Mouse (Mus musculus) lung, adult 2 months (tissue): Measurements from ENCODE around the gene Slco3a1. TPM values are rescaled to one million over a fixed set of nuclear protein-coding genes. Genes with fewer than 3 reads are reported as not detected.

Source experiments
- DNase-seq: peaks from one replicate; pipeline ENCODE4 v3.0.0; 2022
- H3K4me1 ChIP-seq: fragments of 200-500 bp; 2 replicates; pipeline ENCODE4 v1.6.1; 2011; ENCODE audit warnings: low read length; ENCODE audit not compliant: control insufficient read depth, insufficient read depth
- H3K4me3 ChIP-seq: fragments of 200-500 bp; replicated peaks from 2 replicates; pipeline ENCODE3; 2011; ENCODE audit warnings: low read depth, mild to moderate bottlenecking, control low read depth, low read length; ENCODE audit errors: extremely low read depth
- CTCF ChIP-seq: fragments of 200-500 bp; IDR thresholded peaks from 2 replicates; pipeline ENCODE4 v1.5.1; 2011; ENCODE audit warnings: mild to moderate bottlenecking, low read length, control low read depth; ENCODE audit not compliant: insufficient read depth
- POLR2A ChIP-seq: fragments of 200-500 bp; IDR thresholded peaks from 2 replicates; pipeline ENCODE4 v1.6.1; 2011; ENCODE audit warnings: low read depth, mild to moderate bottlenecking, control low read depth, low read length, borderline replicate concordance; ENCODE audit errors: extremely low read depth
- WGBS: fragments of 180-500 bp; shearing (Covaris S2); methylation state at CpG from one replicate; pipeline ENCODE4 v1.1.7; 2018; 5-methylcytosine and 5-hydroxymethylcytosine counted together
- polyA plus RNA-seq: library from polyadenylated mRNA; depleted of rRNA; stranded (reverse); fragments of >200 nt; gene quantifications from 2 replicates; pipeline ENCODE4 v1.2.3, GENCODE M21; 2012

Gene Slco3a1
- polyA plus RNA-seq, 1 experiment: 156 TPM

DNA sequence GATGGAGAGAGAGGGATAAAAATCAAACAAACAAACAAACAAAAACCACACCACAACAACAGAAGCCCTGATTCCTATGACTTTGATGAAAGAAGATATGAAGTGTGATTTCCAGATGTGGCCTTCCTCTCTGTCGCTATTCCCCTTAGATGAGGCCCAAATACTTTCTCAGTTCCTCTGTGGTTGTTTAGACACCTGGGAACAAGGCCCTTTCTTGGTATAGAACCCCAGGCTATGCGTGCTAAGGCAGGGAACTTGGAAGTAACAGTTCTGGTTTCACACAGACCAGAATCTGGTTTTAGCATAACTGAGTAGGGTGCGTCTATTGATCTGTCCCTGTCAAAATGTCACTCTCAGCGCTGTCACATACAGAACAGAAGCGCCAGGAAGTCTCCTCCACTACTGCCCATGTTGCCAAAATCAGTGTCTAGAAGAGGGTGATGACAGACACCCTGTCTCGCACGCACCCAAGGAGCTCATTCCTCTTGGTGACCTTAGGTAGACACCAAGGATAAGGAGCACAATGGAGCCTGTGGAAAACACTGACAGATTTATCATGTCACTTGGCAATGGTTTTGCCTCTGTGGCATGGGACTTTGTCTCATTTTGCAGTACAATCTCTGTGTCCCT lies 23.0 kb downstream of the Slco3a1 start:
- TF ChIP-seq CTCF (no peak), POLR2A (no peak)
- H3K4me1 ChIP-seq: peaks cover 13% of the 10 kb centered on the region; the same call in 1 of the 2 replicates
- 80% methylated on average over 7 of the region's 7 CpGs for WGBS
- H3K4me3 ChIP-seq: no peak overlapping the region
- DNase-seq: no peak

DNA sequence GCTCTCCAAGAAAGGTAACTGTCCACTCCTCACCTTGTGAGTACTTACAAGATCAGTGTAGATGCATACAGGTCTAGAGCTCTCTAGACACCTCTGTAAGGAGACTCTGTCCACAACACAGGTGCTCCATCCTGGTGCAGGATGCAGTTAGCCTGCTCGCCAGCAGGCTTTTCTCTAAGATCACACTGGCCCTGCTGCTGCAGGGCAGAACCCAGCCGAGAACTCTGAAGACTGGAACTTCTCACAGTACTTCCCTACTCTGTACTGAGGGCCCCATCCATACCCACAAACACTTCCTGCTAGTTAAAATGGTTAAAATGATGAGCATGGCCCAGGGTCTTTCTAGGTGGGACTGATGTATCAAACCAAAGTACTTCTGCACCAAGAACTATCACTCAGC lies 24.7 kb downstream of the Slco3a1 start:
- Histone ChIP-seq H3K4me3 (no peak overlapping the region), H3K4me1 (peaks cover 13% of the 10 kb centered on the region; the same call in 1 of the 2 replicates)
- DNase-seq: no peak
- TF ChIP-seq POLR2A (no peak), CTCF (peak; percentile 11; the same call in 1 of the 2 replicates)
- 70% methylated on average over 2 of the region's 2 CpGs for WGBS

DNA sequence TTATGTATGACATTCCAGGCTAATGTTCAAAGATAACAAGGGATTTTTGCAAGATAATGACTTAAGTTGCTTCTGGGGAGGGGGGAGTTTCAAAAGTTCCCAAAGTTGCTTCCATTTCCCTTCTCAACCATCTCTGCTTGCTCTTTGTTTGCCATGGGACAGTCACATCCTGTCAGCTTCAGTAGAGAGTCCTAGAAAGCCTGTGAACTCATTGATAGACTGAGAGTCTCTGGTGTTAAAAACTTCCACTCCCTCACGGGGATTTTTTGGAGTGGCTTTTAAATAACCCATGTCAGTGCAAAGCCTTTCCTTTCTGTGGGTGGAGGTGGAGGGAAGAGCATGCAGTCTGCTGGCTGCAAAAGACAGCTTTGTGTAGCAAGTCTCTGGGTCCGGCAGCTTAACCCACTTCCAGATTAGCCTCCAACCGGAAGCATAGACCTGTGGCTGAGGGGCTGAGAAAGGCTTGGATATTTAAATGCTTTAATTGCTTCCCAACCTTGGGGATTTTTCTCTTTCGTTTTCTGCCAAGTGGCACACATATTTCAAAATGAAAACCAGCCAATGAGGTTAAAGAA lies 25.3 kb downstream of the Slco3a1 start:
- Histone ChIP-seq H3K4me3 (no peak overlapping the region), H3K4me1 (peaks cover 18% of the 10 kb centered on the region)
- WGBS: 15% methylated on average over 4 of the region's 4 CpGs
- no peak for TF ChIP-seq CTCF
- no peak for TF ChIP-seq POLR2A
- DNase-seq: no peak

GRCm38 (mm10) chr7:74528182-74528581 lies 26.4 kb downstream of the Slco3a1 start:
- Histone ChIP-seq H3K4me1 (peaks cover 23% of the 10 kb centered on the region), H3K4me3 (no peak overlapping the region)
- DNase-seq: no peak
- WGBS: 71% methylated on average over 5 of the region's 5 CpGs
- TF ChIP-seq CTCF (no peak), POLR2A (no peak)

DNA sequence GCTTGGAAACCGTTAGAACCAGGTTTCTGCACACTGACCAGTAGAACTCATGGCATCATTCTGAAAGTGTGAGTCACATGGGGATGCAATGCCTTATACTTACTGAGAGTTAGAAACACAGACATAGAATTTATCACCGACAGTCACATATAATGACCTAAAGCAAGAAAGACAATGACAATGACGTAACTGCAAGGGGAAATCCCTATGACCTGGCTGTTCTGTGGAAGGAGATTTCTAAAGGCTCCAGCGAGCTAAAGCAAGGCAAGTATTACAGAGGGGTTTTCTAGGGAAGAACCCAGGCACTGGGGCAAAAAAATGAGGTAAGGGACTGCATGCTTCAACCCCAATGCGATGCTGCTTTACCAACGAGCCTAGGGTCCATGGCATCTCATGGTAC lies 26.9 kb downstream of the Slco3a1 start:
- 62% methylated on average over 6 of the region's 6 CpGs for WGBS

GRCm38 (mm10) chr7:74526030-74526429 lies 28.6 kb downstream of the Slco3a1 start:
- Histone ChIP-seq H3K4me1 (peaks cover 28% of the 10 kb centered on the region), H3K4me3 (no peak overlapping the region)
- no peak for DNase-seq
- TF ChIP-seq POLR2A (no peak), CTCF (no peak)
- WGBS: 84% methylated on average over 4 of the region's 4 CpGs

More for the DNA sequence above, 26.9 kb downstream of the Slco3a1 start:
- DNase-seq: no peak
- H3K4me1 ChIP-seq: peaks cover 23% of the 10 kb centered on the region
- TF ChIP-seq CTCF (no peak), POLR2A (no peak)
- H3K4me3 ChIP-seq: no peak overlapping the region

DNA sequence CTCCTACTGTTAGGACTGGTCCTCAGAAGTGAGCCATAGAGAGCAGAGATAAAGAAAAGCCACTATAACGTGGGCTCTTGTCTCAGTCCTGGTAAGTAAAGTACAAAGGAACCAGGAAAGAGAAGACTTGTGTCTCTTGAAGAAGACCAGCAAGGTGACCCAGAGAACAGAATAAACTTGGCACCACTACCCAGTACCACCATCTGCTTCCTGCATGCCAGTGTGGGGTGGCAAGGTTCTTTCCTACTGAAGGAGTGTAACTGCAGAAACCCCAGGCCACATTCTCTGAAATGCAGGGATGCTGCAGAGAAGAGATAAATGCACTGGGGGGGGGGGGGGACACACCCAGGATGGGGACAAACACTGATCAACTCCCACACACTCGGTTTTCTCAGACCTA lies 29.0 kb downstream of the Slco3a1 start:
- Histone ChIP-seq H3K4me3 (no peak overlapping the region), H3K4me1 (peaks cover 28% of the 10 kb centered on the region)
- WGBS: 65% methylated on average over 2 of the region's 2 CpGs
- DNase-seq: no peak
- TF ChIP-seq CTCF: no peak
- TF ChIP-seq POLR2A: no peak

GRCm38 (mm10) chr7:74524188-74524971 lies 30.2 kb downstream of the Slco3a1 start:
- no peak for DNase-seq
- TF ChIP-seq POLR2A (no peak), CTCF (no peak)

DNA sequence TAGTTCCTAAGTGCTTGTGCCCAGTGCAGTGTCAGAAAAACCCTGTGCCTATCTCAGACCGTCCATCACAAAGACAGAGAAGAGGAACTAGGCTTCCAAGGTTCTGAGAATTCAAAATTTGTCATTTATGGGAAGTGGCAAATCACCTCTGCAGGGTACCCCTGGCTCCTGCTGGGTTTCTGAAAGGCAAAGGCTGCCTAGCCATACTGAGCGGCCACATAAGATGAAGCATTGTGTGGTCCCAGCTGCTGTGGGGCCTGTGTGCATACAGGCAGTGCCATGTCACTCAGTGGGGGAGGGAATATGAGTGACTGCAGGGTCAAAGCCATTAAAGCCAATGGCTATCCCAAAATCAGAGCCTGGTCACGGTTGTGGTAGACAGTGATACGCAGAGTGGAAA lies 31.5 kb downstream of the Slco3a1 start:
- TF ChIP-seq POLR2A: no peak
- no peak for TF ChIP-seq CTCF
- H3K4me1 ChIP-seq: peaks cover 22% of the 10 kb centered on the region
- 86% methylated on average over 4 of the region's 4 CpGs for WGBS
- DNase-seq: no peak
- H3K4me3 ChIP-seq: no peak overlapping the region

More at GRCm38 (mm10) chr7:74524188-74524971, 30.2 kb downstream of the Slco3a1 start:
- 55% methylated on average over 8 of the region's 8 CpGs for WGBS
- no peak overlapping the region for H3K4me3 ChIP-seq
- H3K4me1 ChIP-seq: peaks cover 29% of the 10 kb centered on the region
